Mouse (Mus musculus): ENCODE results near the gene Qpct. TPM values are rescaled to one million over a fixed set of nuclear protein-coding genes. Genes with fewer than 3 reads are reported as not detected.

The Qpct gene
- total and polyA plus RNA-seq, 3 experiments, result not detected

GRCm38 (mm10) chr17:79018422-79018821, 33.3 kb upstream of the Qpct start:
- Histone ChIP-seq H3K36me3 (ENCODE audit: control insufficient read depth in 1 of 2, insufficient read depth in 2 of 2, low read length in 2 of 2) (peaks cover 0 to 16% of the 10 kb centered on the region in 2 experiments; a peak in 2 of 4 replicates), H3K4me3 (ENCODE audit: control insufficient read depth in 1 of 2, insufficient read depth in 1 of 2, low read depth in 2 of 2, low read length in 2 of 2) (no peak overlapping the region), H3K4me1 (ENCODE audit: control insufficient read depth in 1 of 2, insufficient read depth in 2 of 2, low read length in 2 of 2) (peaks cover 8 to 17% of the 10 kb centered on the region in 2 experiments), H3K9me3 (replicated peaks; ENCODE audit: insufficient read depth, low read length) (no peaks in the 10 kb centered on the region), H3K27me3 (ENCODE audit: control insufficient read depth in 1 of 2, insufficient read depth in 2 of 2, low read length in 2 of 2) (no peaks in the 10 kb centered on the region; a peak in 1 of 4 replicates), H3K27ac (ENCODE audit: control insufficient read depth, low read depth, low read length) (no peak overlapping the region), H3K9ac (ENCODE audit: control insufficient read depth, low read depth, low read length, poor library complexity, severe bottlenecking) (no peak overlapping the region), H3K79me2 (ENCODE audit: control insufficient read depth, insufficient read depth, low read length, poor library complexity) (no peaks in the 10 kb centered on the region; the same call in 1 of the 2 replicates)
- peak; percentile 51 for DNase-seq (ENCODE audit: low read depth, low spot score)
- TF ChIP-seq RAD21 (IDR thresholded peaks at IDR 0.05; ENCODE audit: low read depth, low read length) (no peak), POLR2AphosphoS5 (IDR thresholded peaks at IDR 0.05; ENCODE audit: borderline replicate concordance, low read depth, low read length) (no peak), E2F4 (IDR thresholded peaks at IDR 0.05; ENCODE audit: borderline replicate concordance, low read depth, low read length) (no peak), CTCF (IDR thresholded peaks at IDR 0.05 in 2 of 3, conservative IDR thresholded peaks at IDR 0.05 in 1 of 3; ENCODE audit: control insufficient read depth in 1 of 3, insufficient read depth in 1 of 3, low read depth in 2 of 3, low read length in 3 of 3, poor library complexity in 1 of 3, severe bottlenecking in 1 of 3) (no peak), CHD1 (IDR thresholded peaks at IDR 0.05; ENCODE audit: low read depth, low read length) (no peak), MYB (IDR thresholded peaks at IDR 0.05; ENCODE audit: low read depth, low read length) (no peak), TBP (IDR thresholded peaks at IDR 0.05; ENCODE audit: low read depth, low read length) (no peak), ZC3H11A (IDR thresholded peaks at IDR 0.05; ENCODE audit: low read depth, low read length) (no peak), JUND (IDR thresholded peaks at IDR 0.05; ENCODE audit: low read depth, low read length) (no peak), SIN3A (IDR thresholded peaks at IDR 0.05; ENCODE audit: low read length) (0 out of 2 replicates have a peak, but pooled peaks have one; percentile 29), MAX (IDR thresholded peaks at IDR 0.05; ENCODE audit: low read length) (no peak), TAL1 (IDR thresholded peaks at IDR 0.05; ENCODE audit: low read length) (no peak), MYC (IDR thresholded peaks at IDR 0.05; ENCODE audit: low read depth, low read length) (no peak), USF1 (IDR thresholded peaks at IDR 0.05; ENCODE audit: low read depth, low read length) (no peak), ZKSCAN1 (IDR thresholded peaks at IDR 0.05; ENCODE audit: low read depth, low read length) (no peak), SMC3 (IDR thresholded peaks at IDR 0.05; ENCODE audit: low read depth, low read length) (no peak), TCF12 (IDR thresholded peaks at IDR 0.05; ENCODE audit: low read depth, low read length) (peak; percentile 16; the same call in 1 of the 2 replicates), MAFK (IDR thresholded peaks at IDR 0.05; ENCODE audit: borderline replicate concordance, low read depth, low read length) (no peak), RCOR1 (IDR thresholded peaks at IDR 0.05; ENCODE audit: low read depth, low read length) (0 out of 2 replicates have a peak, but pooled peaks have one; percentile 27), USF2 (IDR thresholded peaks at IDR 0.05; ENCODE audit: borderline replicate concordance in 1 of 2, insufficient read depth in 1 of 2, low read depth in 1 of 2, low read length in 2 of 2) (no peak), MAZ (IDR thresholded peaks at IDR 0.05; ENCODE audit: low read depth, low read length) (no peak), UBTF (IDR thresholded peaks at IDR 0.05; ENCODE audit: borderline replicate concordance, insufficient read depth, low read depth, low read length) (no peak), EP300 (IDR thresholded peaks at IDR 0.05; ENCODE audit: low read depth in 1 of 2, low read length in 2 of 2) (peak; percentile 53 to 68; a peak in 3 of 4 replicates), ZNF384 (IDR thresholded peaks at IDR 0.05; ENCODE audit: low read depth, low read length) (no peak), ELF1 (IDR thresholded peaks at IDR 0.05; ENCODE audit: low read depth, low read length) (no peak), MEF2A (IDR thresholded peaks at IDR 0.05; ENCODE audit: extremely low read depth, insufficient replicate concordance, low read depth, low read length, poor library complexity, severe bottlenecking) (no peak), GABPA (IDR thresholded peaks at IDR 0.05; ENCODE audit: low read depth, low read length) (no peak), ZMIZ1 (IDR thresholded peaks at IDR 0.05; ENCODE audit: low read depth, low read length) (no peak), POLR2AphosphoS2 (IDR thresholded peaks at IDR 0.05; ENCODE audit: low read length) (no peak), POLR2A (IDR thresholded peaks at IDR 0.05; ENCODE audit: control insufficient read depth in 1 of 2, insufficient read depth in 1 of 2, low read depth in 1 of 2, low read length in 2 of 2, poor library complexity in 1 of 2) (no peak), BHLHE40 (IDR thresholded peaks at IDR 0.05; ENCODE audit: borderline replicate concordance, low read depth, low read length) (peak; percentile 84), GATA1 (IDR thresholded peaks at IDR 0.05; ENCODE audit: low read depth, low read length) (peak; percentile 86), HCFC1 (IDR thresholded peaks at IDR 0.05; ENCODE audit: low read depth, low read length) (no peak), CHD2 (IDR thresholded peaks at IDR 0.05; ENCODE audit: low read length) (no peak), NRF1 (IDR thresholded peaks at IDR 0.05; ENCODE audit: insufficient read depth, low read depth, low read length, poor library complexity, severe bottlenecking) (no peak), ETS1 (IDR thresholded peaks at IDR 0.05; ENCODE audit: low read depth, low read length) (peak; percentile 47; the same call in 1 of the 2 replicates), MXI1 (IDR thresholded peaks at IDR 0.05; ENCODE audit: low read depth, low read length) (0 out of 2 replicates have a peak, but pooled peaks have one; percentile 24), KAT2A (conservative IDR thresholded peaks at IDR 0.05; ENCODE audit: low read depth, low read length) (no peak)
